Mouse (Mus musculus) limb, embryonic 12.5 days (tissue): ENCODE results near the gene Trmt13. TPM values are rescaled to one million over a fixed set of nuclear protein-coding genes. Genes with fewer than 3 reads are reported as not detected.

Experiments used
- ATAC-seq: fragments of 200-750 bp; cut with Nextera tagmentation; 2 replicates; pipeline ENCODE4 v1.8.0; 2017; ENCODE audit warnings: low read depth, moderate TSS enrichment; ENCODE audit not compliant: insufficient number of reproducible peaks, insufficient read depth, low FRiP score, low TSS enrichment
- H3K27ac ChIP-seq: fragments of 300-500 bp; sonication (generic); 2 replicates; pipeline ENCODE4 v1.5.1; 2016; ENCODE audit warnings: mild to moderate bottlenecking, moderate library complexity
- H3K27me3 ChIP-seq: fragments of 300-500 bp; sonication (generic); 2 replicates; pipeline ENCODE4 v1.6.1; 2016; ENCODE audit warnings: mild to moderate bottlenecking, moderate library complexity
- H3K36me3 ChIP-seq: fragments of 300-500 bp; sonication (generic); 2 replicates; pipeline ENCODE4 v1.6.1; 2016; ENCODE audit warnings: mild to moderate bottlenecking, moderate library complexity
- H3K4me1 ChIP-seq: fragments of 300-500 bp; sonication (generic); replicated peaks from 2 replicates; pipeline ENCODE4 v1.6.1; 2016
- H3K4me2 ChIP-seq: fragments of 300-500 bp; sonication (generic); 2 replicates; pipeline ENCODE4 v1.6.1; 2016; ENCODE audit warnings: mild to moderate bottlenecking, moderate library complexity
- H3K4me3 ChIP-seq: fragments of 300-500 bp; sonication (generic); replicated peaks from 2 replicates; pipeline ENCODE4 v1.5.1; 2016; ENCODE audit warnings: mild to moderate bottlenecking
- H3K9ac ChIP-seq: fragments of 300-500 bp; sonication (generic); replicated peaks from 2 replicates; pipeline ENCODE4 v1.6.1; 2016; ENCODE audit warnings: mild to moderate bottlenecking, moderate library complexity
- H3K9me3 ChIP-seq: fragments of 300-500 bp; sonication (generic); 2 replicates; pipeline ENCODE4 v1.6.1; 2016; ENCODE audit warnings: mild to moderate bottlenecking, moderate library complexity
- WGBS: fragments of 180-500 bp; shearing (Covaris S2); methylation state at CpG from one replicate; pipeline ENCODE4 v1.1.7; 2016; 5-methylcytosine and 5-hydroxymethylcytosine counted together
- polyA plus RNA-seq: library from polyadenylated mRNA; unstranded; fragments of >200 nt; fragmentation: Nextera tagmentation; extraction: Ambion mirVana; gene quantifications from 2 replicates; pipeline ENCODE4 v1.2.1, GENCODE M21; 2016

Gene Trmt13
- polyA plus RNA-seq, 1 experiment from 2014 or later: 38.8 TPM

DNA sequence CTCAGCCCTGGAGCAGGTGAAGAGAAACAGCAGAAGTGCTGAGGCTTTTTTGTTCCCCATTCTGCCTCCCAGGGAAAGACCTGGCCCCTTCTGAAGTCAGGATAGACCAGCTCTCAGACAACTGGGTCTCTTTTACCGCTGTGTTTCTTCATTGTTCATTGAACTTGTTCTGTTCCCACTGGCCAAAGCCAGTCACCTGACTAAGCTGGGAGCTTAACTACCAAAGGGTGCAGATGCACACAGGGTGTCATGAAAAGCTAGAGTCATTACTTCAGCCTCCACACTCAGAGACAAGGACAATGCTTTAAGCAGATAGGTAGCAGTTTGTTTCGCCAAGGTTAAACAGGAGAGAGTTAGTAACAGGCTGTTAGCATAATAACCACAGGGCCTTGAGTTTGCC is 72.3 kb downstream of the Trmt13 start:
- no peaks in the 10 kb centered on the region for H3K27me3 ChIP-seq
- no peak overlapping the region for H3K9ac ChIP-seq
- H3K27ac ChIP-seq: no peak overlapping the region
- no peak overlapping the region for H3K4me2 ChIP-seq
- peaks cover 86% of the 10 kb centered on the region for H3K36me3 ChIP-seq
- no peaks in the 10 kb centered on the region for H3K4me1 ChIP-seq
- 64% methylated on average over 2 of the region's 2 CpGs for WGBS
- H3K4me3 ChIP-seq: no peak overlapping the region
- no peaks in the 10 kb centered on the region for H3K9me3 ChIP-seq
- no peak for ATAC-seq

DNA sequence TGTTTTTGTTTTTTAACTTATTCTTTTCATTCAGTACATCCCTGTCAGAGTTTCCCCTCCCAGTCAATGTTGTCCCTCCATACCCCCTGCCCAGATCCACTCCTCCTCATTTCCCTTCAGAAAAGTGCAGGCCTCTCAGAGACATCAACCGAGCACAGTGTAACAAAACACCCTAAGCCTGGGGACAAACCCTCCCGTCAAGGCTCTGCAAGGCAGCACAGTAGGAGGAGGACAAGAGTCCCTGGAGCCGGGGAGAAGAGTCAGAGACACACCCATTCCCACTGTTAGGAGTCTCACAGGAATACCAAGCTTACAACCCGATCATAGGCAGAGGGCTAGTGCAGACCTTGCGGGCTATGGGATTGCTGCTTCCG is 77.2 kb downstream of the Trmt13 start:
- no peak for ATAC-seq
- no peak overlapping the region for H3K9ac ChIP-seq
- no peak overlapping the region for H3K4me2 ChIP-seq
- peaks cover 78% of the 10 kb centered on the region for H3K36me3 ChIP-seq
- 39% methylated on average over 6 of the region's 6 CpGs for WGBS
- H3K4me1 ChIP-seq: no peaks in the 10 kb centered on the region
- no peak overlapping the region for H3K27ac ChIP-seq
- no peaks in the 10 kb centered on the region for H3K9me3 ChIP-seq
- H3K4me3 ChIP-seq: no peak overlapping the region
- H3K27me3 ChIP-seq: no peaks in the 10 kb centered on the region

DNA sequence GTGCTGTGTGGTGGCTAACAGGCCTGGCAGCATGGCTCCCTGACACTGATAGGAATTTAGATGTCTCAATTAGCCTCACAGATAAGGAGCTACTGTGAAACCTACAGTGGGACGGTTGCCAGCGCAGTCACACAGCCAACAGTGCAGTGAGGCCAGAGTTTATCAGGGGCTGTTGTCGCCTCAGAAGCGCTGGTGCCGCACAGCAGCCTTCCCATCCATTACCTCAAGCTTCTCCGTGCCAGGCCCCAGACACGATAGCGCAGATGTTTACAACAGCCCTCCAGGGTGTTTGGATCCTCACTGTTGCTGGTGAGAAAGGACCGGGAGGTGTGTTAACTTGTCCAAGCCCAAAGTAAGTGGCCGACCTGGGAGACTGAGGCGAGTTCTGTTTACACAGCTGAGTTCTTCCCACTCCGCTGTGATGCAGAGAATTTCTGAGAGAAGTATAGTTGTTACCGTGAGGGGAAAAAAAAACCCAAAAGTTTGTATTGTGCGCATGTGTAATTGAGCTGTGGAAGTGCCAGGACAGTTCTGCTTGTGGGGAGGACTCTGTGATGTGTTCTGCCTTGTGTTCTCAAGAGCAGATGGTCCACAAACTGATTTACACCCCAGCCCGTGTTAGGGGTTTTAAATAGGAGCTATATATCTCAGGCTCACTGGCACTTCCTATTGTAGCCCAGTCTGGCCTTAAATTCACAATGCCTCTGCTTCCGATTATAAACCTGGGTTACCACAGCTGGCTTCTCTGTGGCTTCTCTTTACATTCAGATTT is 77.8 kb downstream of the Trmt13 start:
- ATAC-seq: no peak
- Histone ChIP-seq H3K36me3 (peaks cover 72% of the 10 kb centered on the region), H3K9me3 (no peaks in the 10 kb centered on the region), H3K27me3 (no peaks in the 10 kb centered on the region), H3K9ac (no peak overlapping the region), H3K4me1 (no peaks in the 10 kb centered on the region), H3K27ac (no peak overlapping the region), H3K4me2 (no peak overlapping the region), H3K4me3 (no peak overlapping the region)
- WGBS: 37% methylated on average over 16 of the region's 16 CpGs

Other genes with a start within 250 kb of the Trmt13 start
- 14.5 and 16.0 TPM in 2 replicates for gene Cdc14a, start 190.6 kb downstream of the Trmt13 start, polyA plus RNA-seq
- gene Rtca, start 106.4 kb downstream of the Trmt13 start, polyA plus RNA-seq: 81.4 and 89.9 TPM in 2 replicates
- 15.1 and 15.5 TPM in 2 replicates for gene Dbt, start 101.5 kb downstream of the Trmt13 start, polyA plus RNA-seq
- gene Lrrc39, start 51.6 kb downstream of the Trmt13 start, polyA plus RNA-seq: 0.31 and 0.87 TPM in 2 replicates
- 34.2 and 35.2 TPM in 2 replicates for gene Sass6, start 19.6 kb downstream of the Trmt13 start, polyA plus RNA-seq
- gene Mfsd14a, start 48.1 kb upstream of the Trmt13 start, polyA plus RNA-seq: 84.7 and 88.4 TPM in 2 replicates
- 0.61 TPM in 1 of 2 replicates, not detected in the other for gene Gm43191, start 66.7 kb upstream of the Trmt13 start, polyA plus RNA-seq
- gene Slc35a3, start 98.2 kb upstream of the Trmt13 start, polyA plus RNA-seq: 11.3 and 12.7 TPM in 2 replicates
- 16.3 and 16.4 TPM in 2 replicates for gene Agl, start 193.6 kb upstream of the Trmt13 start, polyA plus RNA-seq
- gene Frrs1, start 244.9 kb upstream of the Trmt13 start, polyA plus RNA-seq: 9.4 and 9.8 TPM in 2 replicates